Mouse (Mus musculus) forebrain, embryonic 11.5 days (tissue): ENCODE results near the gene Defb30. TPM values are rescaled to one million over a fixed set of nuclear protein-coding genes. Genes with fewer than 3 reads are reported as not detected.

ENCODE experiments used
- ATAC-seq: fragments of 200-750 bp; cut with Nextera tagmentation; replicated peaks from 2 replicates; pipeline ENCODE4 v1.8.0; 2017; ENCODE audit warnings: moderate TSS enrichment; ENCODE audit not compliant: low FRiP score
- DNase-seq: peaks from one replicate; pipeline ENCODE4 v3.0.0-alpha.2; 2017; ENCODE audit warnings: low spot score
- H3K27ac ChIP-seq: fragments of 300-500 bp; sonication (generic); 2 replicates; pipeline ENCODE4 v1.5.1; 2014; ENCODE audit warnings: low read depth, low read length
- H3K27me3 ChIP-seq: fragments of 300-500 bp; sonication (generic); 2 replicates; pipeline ENCODE4 v1.6.1; 2014; ENCODE audit warnings: mild to moderate bottlenecking, low read length, mixed read lengths; ENCODE audit not compliant: control insufficient read depth, insufficient read depth
- H3K36me3 ChIP-seq: fragments of 300-500 bp; sonication (generic); 2 replicates; pipeline ENCODE4 v1.6.1; 2014; ENCODE audit warnings: mild to moderate bottlenecking, low read length, moderate library complexity, mixed read lengths; ENCODE audit not compliant: control insufficient read depth, insufficient read depth
- H3K4me1 ChIP-seq: fragments of 300-500 bp; sonication (generic); replicated peaks from 2 replicates; pipeline ENCODE4 v1.6.1; 2014; ENCODE audit warnings: low read length, mixed read lengths; ENCODE audit not compliant: control insufficient read depth, insufficient read depth
- H3K4me2 ChIP-seq: fragments of 300-500 bp; sonication (generic); 2 replicates; pipeline ENCODE4 v1.6.1; 2014; ENCODE audit warnings: low read depth, mild to moderate bottlenecking, low read length, moderate library complexity, mixed read lengths; ENCODE audit not compliant: severe bottlenecking
- H3K4me3 ChIP-seq: fragments of 300-500 bp; sonication (generic); 2 replicates; pipeline ENCODE4 v1.5.1; 2014; ENCODE audit warnings: low read depth, low read length
- H3K9ac ChIP-seq: fragments of 300-500 bp; sonication (generic); 2 replicates; pipeline ENCODE4 v1.6.1; 2014; ENCODE audit warnings: low read length
- H3K9me3 ChIP-seq: fragments of 300-500 bp; sonication (generic); 2 replicates; pipeline ENCODE4 v1.6.1; 2016; ENCODE audit warnings: low read length, mixed read lengths; ENCODE audit not compliant: control insufficient read depth
- WGBS: fragments of 180-500 bp; shearing (Covaris S2); extraction: QIAGEN DNeasy Blood & Tissue Kit; methylation state at CpG from one replicate; pipeline ENCODE4 v1.1.7; 2014; 5-methylcytosine and 5-hydroxymethylcytosine counted together
- polyA plus RNA-seq: library from polyadenylated mRNA; unstranded; fragments of >200 nt; fragmentation: Nextera tagmentation; extraction: Ambion mirVana; gene quantifications from 2 replicates; pipeline ENCODE4 v1.2.1, GENCODE M21; 2014

Gene Defb30
- polyA plus RNA-seq, 1 experiment from 2014 or later = not detected

DNA sequence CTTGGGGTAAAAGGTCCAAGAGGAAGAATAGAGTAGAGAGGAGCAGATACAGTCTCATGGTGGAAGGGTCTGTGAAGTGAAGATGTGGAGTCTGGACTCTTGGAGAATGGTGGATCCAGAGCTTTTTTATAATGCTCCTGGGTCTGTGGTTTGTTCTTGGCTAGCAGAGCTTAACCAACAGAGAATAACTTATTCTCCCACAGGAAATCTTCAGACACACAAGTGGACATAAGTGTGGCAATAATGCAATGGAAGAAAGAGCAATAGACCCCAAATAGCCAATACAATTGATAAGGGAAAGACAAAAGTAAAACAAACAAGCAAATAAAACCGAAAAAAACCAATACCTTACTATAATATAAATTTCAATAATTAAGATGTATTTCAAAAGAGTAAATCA lies 65.3 kb downstream of the Defb30 start, which contains the start of gene Defb48:
TSS of gene Defb48 (minus strand) at position 101 of the 400 bp plus-strand sequence.
- no peak within 1 kb of the TSS for H3K4me3 ChIP-seq
- H3K9ac ChIP-seq = no peak within 1 kb of the TSS
- H3K27ac ChIP-seq = no peak within 1 kb of the TSS
- H3K27me3 ChIP-seq = no peaks in the 10 kb centered on the region
- no peaks in the 10 kb centered on the region for H3K4me1 ChIP-seq
- H3K4me2 ChIP-seq = no peak within 1 kb of the TSS
- DNase-seq (no peak), ATAC-seq (no peak)
- H3K36me3 ChIP-seq = no peaks in the 10 kb centered on the region
- no peaks in the 10 kb centered on the region for H3K9me3 ChIP-seq
- WGBS = 75% methylated on average over 1 of the region's 1 CpGs

Other genes with a start within 250 kb of the Defb30 start
- 16.7 and 17.9 TPM in 2 replicates for gene Wdfy2, start 212.3 kb downstream of the Defb30 start, polyA plus RNA-seq
- gene Defb48, start 65.5 kb downstream of the Defb30 start, polyA plus RNA-seq = not detected in 2 replicates
- not detected in 2 replicates for gene Defb47, start 51.9 kb downstream of the Defb30 start, polyA plus RNA-seq
- not detected in 2 replicates for gene Defb43, start 38.2 kb downstream of the Defb30 start, polyA plus RNA-seq
- gene Defb42, start 3.0 kb downstream of the Defb30 start, polyA plus RNA-seq = not detected in 2 replicates